Mouse (Mus musculus) myocyte (in vitro differentiated cells): ENCODE measurements at regions not wholly inside any gene's neighbourhood (a gene's known extent, or its start where the extent isn't known, plus 50 kb on each side); places are given as distances from the start of the nearest gene placed in this dataset.

Source experiments
- CEBPB ChIP-seq: IDR thresholded peaks from 2 replicates; pipeline ENCODE4 v1.6.1; 2011; ENCODE audit warnings: mild to moderate bottlenecking, moderate library complexity; ENCODE audit not compliant: poor library complexity, insufficient read depth, severe bottlenecking
- E2F4 ChIP-seq: IDR thresholded peaks from one replicate; pipeline ENCODE4 v1.6.1; 2011; ENCODE audit warnings: mild to moderate bottlenecking, control low read depth, moderate library complexity; ENCODE audit not compliant: insufficient read depth
- MYOD1 ChIP-seq, 3 experiments: IDR thresholded peaks; one replicate each; pipeline ENCODE4 v1.6.1; 2011; ENCODE audit warnings: control low read depth in 2 of 3, low read depth in 2 of 3, mild to moderate bottlenecking in 2 of 3, moderate library complexity in 1 of 3; ENCODE audit not compliant: insufficient read length in 2 of 3, control insufficient read depth in 1 of 3
- POLR2A ChIP-seq: IDR thresholded peaks from one replicate; pipeline ENCODE4 v1.6.1; 2011; ENCODE audit warnings: low read depth, mild to moderate bottlenecking, control low read depth, moderate library complexity; ENCODE audit not compliant: insufficient read length
- POLR2AphosphoS2 ChIP-seq: IDR thresholded peaks from one replicate; pipeline ENCODE4 v1.6.1; 2011; ENCODE audit warnings: low read depth, control low read depth; ENCODE audit not compliant: insufficient read length

GRCm38 (mm10) chr1:186182498-186183203, 65.5 kb upstream of the Lyplal1 start:
- TF ChIP-seq CEBPB, result no peak
- TF ChIP-seq POLR2AphosphoS2, result no peak
- no peak for TF ChIP-seq POLR2A
- TF ChIP-seq E2F4, result no peak
- no peak for TF ChIP-seq MYOD1 (IDR thresholded peaks at IDR 0.05; ENCODE audit: control insufficient read depth in 1 of 3, insufficient read length in 2 of 3, low read depth in 2 of 3)
